Mouse (Mus musculus) heart, adult 18-20 months (tissue): ENCODE measurements at regions not wholly inside any gene's neighbourhood (a gene's known extent, or its start where the extent isn't known, plus 50 kb on each side); places are given as distances from the start of the nearest gene placed in this dataset.
A peak's percentile ranks its signal among the peaks of the same experiment; 100 is the strongest.

ENCODE experiments used
- DNase-seq, 2 experiments: peaks; one replicate each; pipeline ENCODE4 v3.0.0; 2021 to 2022; ENCODE audit warnings: mixed read lengths in 1 of 2

DNA sequence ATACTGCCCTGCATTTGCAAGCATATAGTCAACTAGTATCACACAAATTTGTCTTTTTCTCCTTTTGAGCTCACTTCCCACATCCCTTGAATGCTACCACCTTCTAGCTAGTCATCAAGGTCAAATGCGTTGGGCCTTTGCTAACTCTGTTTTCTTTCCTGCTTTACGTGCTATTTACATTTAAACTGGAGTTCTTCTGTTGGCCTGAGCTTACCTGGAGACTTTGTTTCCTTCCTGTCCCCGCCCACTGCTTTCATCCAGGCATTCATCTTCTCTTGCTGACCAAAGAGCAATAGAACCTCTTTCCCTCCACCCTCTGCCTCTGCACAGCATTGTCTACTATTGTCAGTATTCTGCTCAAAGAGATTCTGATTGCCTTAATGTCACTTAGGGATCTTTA lies 237.0 kb downstream of the Papss1 start:
- DNase-seq = no peak

- DNase-seq = peak in 1 of 2 experiments; percentile 18
Observed at GRCm38 (mm10) chr3:131802841-131803240, 238.3 kb downstream of the Papss1 start.

GRCm38 (mm10) chr3:131808127-131808526 lies 243.6 kb downstream of the Papss1 start:
- DNase-seq = peak; percentile 5 to 6

- DNase-seq = peak in 1 of 2 experiments; percentile 5
Observed at GRCm38 (mm10) chr3:131812968-131813367, 248.4 kb downstream of the Papss1 start.

DNA sequence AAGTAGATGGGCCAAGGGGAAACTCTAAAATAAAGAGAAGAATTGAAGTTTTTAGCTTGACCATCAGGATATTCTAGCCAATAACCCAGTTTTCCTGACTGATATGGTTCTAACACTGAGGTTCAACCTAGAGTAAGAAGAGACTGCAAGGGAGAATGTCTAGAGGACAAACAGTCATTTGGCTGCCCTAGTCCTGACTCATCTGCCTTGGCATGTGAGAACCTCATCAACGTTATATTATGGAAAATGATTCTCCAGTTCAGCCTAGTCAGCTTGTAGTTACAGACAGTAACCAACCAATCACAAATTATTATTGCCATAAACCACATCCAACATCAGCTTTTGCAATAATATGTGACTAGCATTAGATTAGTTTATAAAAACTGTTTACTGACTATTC lies 254.2 kb downstream of the Papss1 start:
- no peak for DNase-seq

GRCm38 (mm10) chr3:131857442-131857841 lies 227.7 kb upstream of the Dkk2 start:
- no peak for DNase-seq

- no peak for DNase-seq
Observed at GRCm38 (mm10) chr3:131859083-131859482, 226.0 kb upstream of the Dkk2 start.

- no peak for DNase-seq
Observed at GRCm38 (mm10) chr3:131865106-131865505, 220.0 kb upstream of the Dkk2 start.

DNA sequence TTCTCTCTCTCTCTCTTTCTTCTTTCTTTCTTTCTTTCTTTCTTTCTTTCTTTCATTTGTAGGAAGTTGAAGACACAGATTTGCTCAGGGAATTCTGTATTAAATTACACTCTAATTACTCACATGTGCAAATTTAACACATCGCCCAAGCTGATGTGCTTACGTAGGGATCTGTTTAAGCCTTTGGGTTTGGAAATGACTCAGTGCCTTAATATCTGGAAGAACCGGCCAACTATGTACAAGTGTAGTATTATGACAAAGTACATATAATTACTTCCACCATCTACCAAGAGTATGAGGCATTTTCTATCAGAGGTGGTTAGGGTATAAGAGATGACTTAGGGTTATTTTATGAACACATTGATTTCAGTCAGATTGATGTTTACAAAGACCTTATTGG lies 217.8 kb upstream of the Dkk2 start:
- no peak for DNase-seq

DNA sequence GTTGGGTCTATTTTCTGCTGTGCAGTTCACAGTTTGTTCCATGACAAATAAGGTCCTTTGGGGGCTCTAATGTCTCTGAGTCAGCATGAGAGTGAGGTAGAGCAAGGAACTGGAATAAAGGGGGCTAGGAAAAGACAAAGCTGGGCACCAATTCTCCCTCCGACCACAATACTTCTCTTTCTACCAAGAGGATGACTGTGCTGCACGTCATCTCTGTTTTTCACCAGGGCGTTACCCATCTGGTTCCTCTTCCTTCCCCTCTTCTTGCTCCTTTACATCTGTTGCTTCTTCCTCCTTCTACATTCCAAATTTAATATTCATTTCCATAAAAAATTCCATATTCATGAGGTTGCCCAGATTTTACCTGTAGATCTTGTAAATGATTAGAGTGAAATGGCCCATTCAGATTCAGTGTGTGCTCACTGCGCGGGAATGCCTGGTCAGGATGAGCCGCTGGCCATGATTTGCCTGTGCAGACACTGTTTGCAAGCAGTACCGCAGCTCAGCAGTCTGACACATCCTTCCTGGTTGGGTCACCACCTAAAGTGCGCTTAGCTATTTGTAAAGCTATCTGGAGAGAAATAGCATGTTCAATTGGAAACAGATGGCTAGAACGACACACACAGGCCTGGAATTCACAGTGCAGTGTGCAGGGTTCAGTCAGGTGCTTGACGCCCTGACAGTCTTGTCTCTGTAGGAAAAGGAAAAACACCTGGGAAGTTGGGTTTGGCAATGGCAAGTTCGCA lies 216.7 kb upstream of the Dkk2 start:
- DNase-seq = peak; percentile 10 to 38

DNA sequence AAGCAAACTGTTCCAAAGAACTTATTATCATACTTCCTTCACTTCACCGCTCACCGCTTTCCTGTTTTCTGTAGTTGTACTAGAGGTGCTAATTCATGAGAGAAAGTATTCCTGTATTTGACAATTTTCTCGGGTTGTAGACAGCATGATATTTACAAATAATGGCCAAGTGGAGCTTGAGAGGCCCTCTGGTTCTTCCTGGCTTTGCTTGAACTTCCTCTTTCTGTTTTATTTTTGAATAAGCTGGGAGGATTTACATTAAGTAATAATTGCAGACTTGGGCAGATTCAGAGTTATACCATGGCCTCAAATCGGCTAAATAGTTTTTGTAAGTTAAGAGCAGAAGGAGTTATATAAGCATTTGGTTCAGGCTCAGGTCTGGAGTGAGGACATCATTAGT lies 215.8 kb upstream of the Dkk2 start:
- no peak for DNase-seq

DNA sequence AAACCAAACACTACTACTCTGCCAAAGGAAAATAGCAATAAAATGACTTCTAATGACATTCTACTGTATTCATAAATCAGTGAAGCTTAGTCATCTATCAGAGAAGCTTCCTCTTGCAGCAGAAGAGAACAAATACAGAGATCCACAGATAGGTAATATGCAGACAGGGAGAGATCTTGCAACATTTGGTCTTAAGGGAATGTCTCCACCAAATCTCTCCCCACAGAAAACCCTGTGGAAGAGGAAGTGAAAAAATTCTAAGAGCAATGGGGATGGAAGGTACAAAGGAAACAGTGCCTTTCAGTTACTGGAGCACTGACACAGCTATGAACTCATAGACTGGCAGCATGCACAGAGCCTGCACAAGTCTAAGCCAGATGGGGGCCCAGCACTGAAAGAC lies 202.4 kb upstream of the Dkk2 start:
- DNase-seq = no peak

DNA sequence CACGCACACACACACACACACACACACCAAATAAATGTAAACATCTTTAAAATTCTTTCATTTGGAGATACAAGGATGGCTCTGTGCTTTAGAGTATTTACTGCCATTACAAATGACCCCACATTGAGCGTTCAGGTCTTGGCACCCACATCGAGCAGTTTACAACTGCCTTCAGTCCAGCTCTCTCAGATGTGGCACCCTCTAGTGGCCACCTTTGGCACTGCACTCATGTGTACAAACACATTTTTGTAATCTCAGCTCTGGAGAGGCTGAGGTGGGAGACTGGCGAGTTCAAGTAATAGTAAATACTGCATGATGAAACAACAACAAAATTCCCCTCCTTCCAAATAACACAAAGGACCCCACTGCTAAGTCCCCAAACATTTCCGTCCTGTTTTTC lies 198.6 kb upstream of the Dkk2 start:
- DNase-seq = no peak

- DNase-seq = no peak
Observed at GRCm38 (mm10) chr3:131886984-131887383, 198.1 kb upstream of the Dkk2 start.

DNA sequence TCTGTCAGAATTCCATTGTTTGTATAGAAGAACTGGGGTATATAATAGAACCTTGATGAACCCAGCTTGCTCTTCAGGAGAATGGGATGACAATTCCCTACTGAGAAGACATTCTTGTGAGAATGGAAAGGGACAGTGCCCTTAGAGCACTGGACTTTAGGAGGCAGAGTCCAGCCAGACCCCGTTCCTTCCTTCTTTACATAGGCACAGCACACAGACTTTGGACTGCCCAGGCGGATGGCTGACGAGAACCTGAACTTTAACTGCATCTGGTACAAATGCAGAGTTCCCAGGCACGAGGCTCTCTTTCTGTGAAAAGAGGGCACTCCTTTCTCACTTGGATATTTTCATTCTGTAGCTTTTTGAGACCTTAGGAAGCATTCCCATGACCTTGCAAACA lies 197.4 kb upstream of the Dkk2 start:
- no peak for DNase-seq

- no peak for DNase-seq
Observed at GRCm38 (mm10) chr3:131891941-131892340, 193.2 kb upstream of the Dkk2 start.

- DNase-seq = no peak
Observed at GRCm38 (mm10) chr3:131893061-131893804, 191.9 kb upstream of the Dkk2 start.

DNA sequence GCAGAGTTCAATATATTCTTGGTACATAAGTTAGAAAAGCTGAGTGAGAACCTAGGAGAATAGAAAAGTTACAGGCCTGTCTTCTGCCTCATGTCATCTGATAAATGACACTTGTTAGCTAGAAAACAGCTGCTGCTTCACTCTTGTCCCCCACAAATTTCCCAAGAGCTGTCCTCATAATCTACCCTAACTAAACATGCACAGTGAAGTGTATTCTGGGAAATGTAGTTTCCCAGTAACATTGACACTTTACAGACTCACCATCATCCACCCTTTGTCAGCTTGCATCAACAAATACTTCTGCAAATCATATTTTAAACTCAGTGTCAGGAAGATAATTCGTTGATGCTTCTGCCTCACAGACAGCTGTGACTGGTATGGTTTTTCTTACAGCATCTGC lies 190.0 kb upstream of the Dkk2 start:
- DNase-seq = no peak

DNA sequence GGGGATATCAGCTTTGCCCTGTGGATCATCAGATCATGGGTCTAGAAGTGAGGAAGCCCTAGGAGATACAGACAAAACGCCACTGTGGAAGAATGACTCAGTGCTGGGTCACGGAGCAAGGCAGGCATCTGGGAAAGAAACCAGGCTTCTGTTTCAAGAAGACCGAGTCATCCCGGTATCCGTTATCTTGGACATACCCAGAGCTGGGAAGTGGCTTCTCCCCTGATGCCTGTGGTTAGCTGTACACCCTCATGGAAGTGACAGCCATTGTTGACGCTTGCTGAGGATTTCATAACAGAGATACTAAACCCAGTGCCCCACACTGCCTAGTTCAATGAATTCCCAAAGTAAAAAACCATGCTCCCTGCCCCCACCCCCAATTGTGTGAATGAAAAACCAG lies 171.6 kb upstream of the Dkk2 start:
- no peak for DNase-seq

DNA sequence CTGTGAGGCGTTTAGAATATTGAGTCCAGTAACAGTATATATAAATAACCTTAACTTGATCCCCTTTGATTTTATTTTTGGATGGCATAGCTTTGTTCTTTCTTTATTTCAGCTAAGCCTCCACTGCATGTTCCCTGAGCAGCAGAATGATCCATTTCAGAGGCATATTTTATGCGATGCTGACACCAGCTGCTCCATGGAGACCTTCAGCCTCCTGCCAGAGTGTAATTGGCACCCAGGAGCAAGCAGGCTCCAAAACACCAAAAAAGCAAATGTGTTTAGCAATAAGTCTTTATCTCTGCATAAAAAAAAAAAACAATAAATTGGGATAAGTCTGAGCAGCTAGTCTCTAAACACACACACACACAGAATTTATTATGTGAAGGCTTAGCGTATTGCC lies 170.7 kb upstream of the Dkk2 start:
- no peak for DNase-seq

- DNase-seq = no peak
Observed at GRCm38 (mm10) chr3:131914997-131915396, 170.1 kb upstream of the Dkk2 start.

GRCm38 (mm10) chr3:131917734-131918534 lies 167.2 kb upstream of the Dkk2 start:
- no peak for DNase-seq

DNA sequence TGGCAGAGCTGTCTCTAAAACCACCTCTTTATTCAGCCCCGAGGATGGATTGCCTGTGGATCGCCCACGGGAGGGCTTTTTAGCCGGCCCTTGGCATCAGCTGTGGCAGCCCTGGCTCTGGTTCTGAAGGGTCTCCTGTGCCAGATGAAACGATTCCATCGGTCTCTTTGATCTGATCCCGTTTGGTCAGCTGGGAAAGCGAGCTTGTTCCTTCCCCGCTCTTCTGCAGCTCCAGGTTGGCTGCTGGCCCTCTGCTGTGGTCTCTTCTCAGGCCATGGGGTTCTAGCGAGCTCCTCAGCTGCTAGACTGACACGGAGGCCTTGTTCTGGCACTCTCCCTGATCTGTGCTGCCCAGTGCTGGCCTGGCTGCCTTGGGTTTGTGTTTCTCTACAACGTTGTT lies 165.6 kb upstream of the Dkk2 start:
- DNase-seq = no peak
